Mouse (Mus musculus): ENCODE data around the gene Rbks. TPM values are rescaled to one million over a fixed set of nuclear protein-coding genes. Genes with fewer than 3 reads are reported as not detected.

The Rbks gene
- 24.6 and 24.8 TPM in 2 replicates for polyA plus RNA-seq (2014; fragmentation: Nextera tagmentation; extraction: Ambion mirVana)

DNA sequence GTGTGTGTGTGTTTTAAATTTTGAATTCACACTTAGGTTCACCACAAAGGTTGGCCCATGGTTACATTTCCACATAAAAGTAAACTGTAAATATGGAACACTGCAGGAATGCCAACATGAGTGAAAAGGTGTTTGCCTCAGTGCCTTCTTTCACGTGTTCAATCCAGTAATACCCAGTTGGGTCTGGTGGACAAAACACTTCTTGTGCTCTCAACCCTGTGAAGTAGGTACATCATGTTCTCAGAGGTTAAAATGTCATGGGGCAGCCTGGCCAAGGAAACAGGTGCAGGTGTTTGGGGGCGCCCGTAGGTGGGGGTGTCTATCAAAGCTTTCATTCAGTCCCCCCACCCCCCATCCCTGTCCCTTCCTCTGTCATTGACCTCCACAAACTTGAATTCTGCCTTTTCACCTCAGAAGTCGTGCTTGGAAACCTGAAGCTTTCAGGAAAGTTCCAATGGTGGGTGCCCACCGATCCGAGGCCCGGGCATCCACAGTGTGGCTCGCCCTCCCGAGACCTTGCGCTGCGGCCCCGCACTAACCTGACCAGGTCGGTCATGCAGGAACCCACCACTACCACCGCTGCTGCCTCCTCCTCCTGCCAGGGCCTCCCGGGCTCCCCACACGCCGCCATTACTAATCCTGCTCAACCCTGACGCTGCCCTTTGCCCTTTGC, at the start of gene Rbks:
Gene Rbks, minus strand, starts transcription at position 657 of the 673 bp plus-strand sequence.
- no peak for ATAC-seq (replicated peaks; ENCODE audit: low FRiP score)
- Histone ChIP-seq H3K36me3 (ENCODE audit: control insufficient read depth, insufficient read depth, low read length) (no peaks in the 10 kb centered on the region), H3K4me2 (peak within 1 kb of the TSS; percentile 69), H3K9ac (ENCODE audit: low read depth, low read length) (peak within 1 kb of the TSS; percentile 83), H3K4me1 (replicated peaks; ENCODE audit: control insufficient read depth, insufficient read depth, low read length) (peaks cover 2% of the 10 kb centered on the region; the same call in 1 of the 2 replicates), H3K9me3 (ENCODE audit: control insufficient read depth, low read length) (no peaks in the 10 kb centered on the region), H3K27ac (ENCODE audit: low read depth, low read length) (peak within 1 kb of the TSS; percentile 95), H3K4me3 (ENCODE audit: low read depth, low read length) (peak within 1 kb of the TSS; percentile 81), H3K27me3 (replicated peaks; ENCODE audit: control insufficient read depth, insufficient read depth, low read length) (no peaks in the 10 kb centered on the region)
- DNase-seq (ENCODE audit: low spot score), result no peak
- 9% methylated on average over 18 of the region's 18 CpGs for WGBS

- Histone ChIP-seq H3K4me2 (no peak overlapping the region), H3K27me3 (replicated peaks; ENCODE audit: control insufficient read depth, insufficient read depth, low read length) (no peaks in the 10 kb centered on the region), H3K36me3 (ENCODE audit: control insufficient read depth, insufficient read depth, low read length) (no peaks in the 10 kb centered on the region), H3K9me3 (ENCODE audit: control insufficient read depth, low read length) (no peaks in the 10 kb centered on the region), H3K9ac (ENCODE audit: low read depth, low read length) (no peak overlapping the region), H3K4me1 (replicated peaks; ENCODE audit: control insufficient read depth, insufficient read depth, low read length) (no peaks in the 10 kb centered on the region), H3K27ac (ENCODE audit: low read depth, low read length) (no peak overlapping the region), H3K4me3 (ENCODE audit: low read depth, low read length) (no peak overlapping the region)
- ATAC-seq (replicated peaks; ENCODE audit: low FRiP score) (no peak), DNase-seq (ENCODE audit: low spot score) (no peak)
- WGBS, result 63% methylated on average over 4 of the region's 4 CpGs
Observed at GRCm38 (mm10) chr5:31742521-31743031, 45.1 kb upstream of the Rbks start.

- Histone ChIP-seq H3K9ac (ENCODE audit: low read depth, low read length) (no peak overlapping the region), H3K27me3 (replicated peaks; ENCODE audit: control insufficient read depth, insufficient read depth, low read length) (no peaks in the 10 kb centered on the region), H3K4me1 (replicated peaks; ENCODE audit: control insufficient read depth, insufficient read depth, low read length) (no peaks in the 10 kb centered on the region), H3K4me2 (no peak overlapping the region), H3K9me3 (ENCODE audit: control insufficient read depth, low read length) (no peaks in the 10 kb centered on the region), H3K4me3 (ENCODE audit: low read depth, low read length) (no peak overlapping the region), H3K27ac (ENCODE audit: low read depth, low read length) (no peak overlapping the region), H3K36me3 (ENCODE audit: control insufficient read depth, insufficient read depth, low read length) (no peaks in the 10 kb centered on the region)
- 86% methylated on average over 1 of the region's 1 CpGs for WGBS
- no peak for ATAC-seq (replicated peaks; ENCODE audit: low FRiP score)
- DNase-seq (ENCODE audit: low spot score), result no peak
Observed at GRCm38 (mm10) chr5:31741931-31742330, 44.5 kb upstream of the Rbks start.

GRCm38 (mm10) chr5:31732644-31733338, 35.4 kb upstream of the Rbks start:
- WGBS, result 24% methylated on average over 3 of the region's 3 CpGs
- Histone ChIP-seq H3K4me2 (no peak overlapping the region), H3K36me3 (ENCODE audit: control insufficient read depth, insufficient read depth, low read length) (no peaks in the 10 kb centered on the region), H3K4me3 (ENCODE audit: low read depth, low read length) (no peak overlapping the region), H3K9ac (ENCODE audit: low read depth, low read length) (no peak overlapping the region), H3K4me1 (replicated peaks; ENCODE audit: control insufficient read depth, insufficient read depth, low read length) (0 out of 2 replicates have a peak, but pooled peaks cover 2% of the 10 kb centered on the region), H3K27ac (ENCODE audit: low read depth, low read length) (no peak overlapping the region), H3K9me3 (ENCODE audit: control insufficient read depth, low read length) (no peaks in the 10 kb centered on the region), H3K27me3 (replicated peaks; ENCODE audit: control insufficient read depth, insufficient read depth, low read length) (no peaks in the 10 kb centered on the region)
- no peak for ATAC-seq (replicated peaks; ENCODE audit: low FRiP score)
- no peak for DNase-seq (ENCODE audit: low spot score)

- Histone ChIP-seq H3K27ac (ENCODE audit: low read depth, low read length) (no peak overlapping the region), H3K27me3 (replicated peaks; ENCODE audit: control insufficient read depth, insufficient read depth, low read length) (no peaks in the 10 kb centered on the region), H3K4me1 (replicated peaks; ENCODE audit: control insufficient read depth, insufficient read depth, low read length) (no peaks in the 10 kb centered on the region), H3K4me3 (ENCODE audit: low read depth, low read length) (no peak overlapping the region), H3K36me3 (ENCODE audit: control insufficient read depth, insufficient read depth, low read length) (no peaks in the 10 kb centered on the region), H3K4me2 (no peak overlapping the region), H3K9ac (ENCODE audit: low read depth, low read length) (no peak overlapping the region), H3K9me3 (ENCODE audit: control insufficient read depth, low read length) (no peaks in the 10 kb centered on the region)
- DNase-seq (ENCODE audit: low spot score) (no peak), ATAC-seq (replicated peaks; ENCODE audit: low FRiP score) (no peak)
- 54% methylated on average over 5 of the region's 5 CpGs for WGBS
Observed at GRCm38 (mm10) chr5:31727456-31727855, 30.0 kb upstream of the Rbks start.

DNA sequence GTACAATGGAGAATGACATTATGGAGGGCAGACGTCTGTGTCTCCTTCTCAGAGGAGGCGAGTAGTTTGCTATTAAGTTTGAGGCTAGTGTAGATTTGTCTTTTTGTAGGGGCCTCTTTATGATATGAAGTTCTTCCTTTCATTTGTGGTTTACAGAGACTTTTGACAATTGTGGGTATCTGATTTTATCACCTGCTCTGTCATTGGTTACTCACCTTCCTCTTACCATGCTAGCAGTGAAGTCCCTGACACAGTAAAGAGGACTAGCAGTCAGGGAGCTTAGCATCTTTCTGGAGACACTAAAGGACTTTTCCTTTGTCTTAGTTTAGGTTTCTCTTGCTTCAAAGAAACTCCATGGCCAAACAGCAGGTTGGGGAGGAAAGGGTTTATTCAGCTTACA, 28.5 kb upstream of the Rbks start:
- H3K27ac ChIP-seq (ENCODE audit: low read depth, low read length), result no peak overlapping the region
- 68% methylated on average over 2 of the region's 2 CpGs for WGBS
- no peak overlapping the region for H3K4me2 ChIP-seq
- no peaks in the 10 kb centered on the region for H3K36me3 ChIP-seq (ENCODE audit: control insufficient read depth, insufficient read depth, low read length)
- H3K9me3 ChIP-seq (ENCODE audit: control insufficient read depth, low read length), result no peaks in the 10 kb centered on the region
- no peak for DNase-seq (ENCODE audit: low spot score)
- H3K9ac ChIP-seq (ENCODE audit: low read depth, low read length), result no peak overlapping the region
- no peaks in the 10 kb centered on the region for H3K27me3 ChIP-seq (replicated peaks; ENCODE audit: control insufficient read depth, insufficient read depth, low read length)
- ATAC-seq (replicated peaks; ENCODE audit: low FRiP score), result no peak
- no peak overlapping the region for H3K4me3 ChIP-seq (ENCODE audit: low read depth, low read length)
- no peaks in the 10 kb centered on the region for H3K4me1 ChIP-seq (replicated peaks; ENCODE audit: control insufficient read depth, insufficient read depth, low read length)

DNA sequence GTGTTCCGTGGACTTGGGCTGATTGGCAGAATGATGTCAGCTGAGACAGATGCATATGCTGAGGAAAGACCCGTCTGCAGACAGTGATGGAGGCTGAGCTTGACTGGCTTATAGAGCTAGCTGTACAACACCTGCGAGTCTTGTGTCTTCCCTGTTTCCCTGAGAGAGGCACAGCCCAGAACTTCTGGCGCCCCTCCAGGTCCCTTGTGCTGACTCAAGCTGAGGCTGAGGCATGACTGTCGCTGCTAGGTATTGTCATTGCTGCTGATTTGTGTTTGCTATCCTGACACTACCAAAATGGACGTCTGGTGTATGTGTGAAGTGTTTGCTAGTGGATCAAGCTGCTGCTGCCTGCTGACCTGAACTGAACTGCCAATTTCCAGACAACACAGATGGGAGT, 27.1 kb upstream of the Rbks start:
- DNase-seq (ENCODE audit: low spot score) (no peak), ATAC-seq (replicated peaks; ENCODE audit: low FRiP score) (no peak)
- H3K4me2 ChIP-seq, result no peak overlapping the region
- H3K27ac ChIP-seq (ENCODE audit: low read depth, low read length), result no peak overlapping the region
- H3K36me3 ChIP-seq (ENCODE audit: control insufficient read depth, insufficient read depth, low read length), result no peaks in the 10 kb centered on the region
- H3K27me3 ChIP-seq (replicated peaks; ENCODE audit: control insufficient read depth, insufficient read depth, low read length), result no peaks in the 10 kb centered on the region
- H3K9me3 ChIP-seq (ENCODE audit: control insufficient read depth, low read length), result no peaks in the 10 kb centered on the region
- 75% methylated on average over 6 of the region's 6 CpGs for WGBS
- H3K9ac ChIP-seq (ENCODE audit: low read depth, low read length), result no peak overlapping the region
- no peaks in the 10 kb centered on the region for H3K4me1 ChIP-seq (replicated peaks; ENCODE audit: control insufficient read depth, insufficient read depth, low read length)
- H3K4me3 ChIP-seq (ENCODE audit: low read depth, low read length), result no peak overlapping the region

- Histone ChIP-seq H3K4me2 (no peak overlapping the region), H3K4me1 (replicated peaks; ENCODE audit: control insufficient read depth, insufficient read depth, low read length) (peaks cover 12% of the 10 kb centered on the region), H3K9ac (ENCODE audit: low read depth, low read length) (no peak overlapping the region), H3K27ac (ENCODE audit: low read depth, low read length) (no peak overlapping the region), H3K36me3 (ENCODE audit: control insufficient read depth, insufficient read depth, low read length) (no peaks in the 10 kb centered on the region), H3K4me3 (ENCODE audit: low read depth, low read length) (no peak overlapping the region), H3K9me3 (ENCODE audit: control insufficient read depth, low read length) (no peaks in the 10 kb centered on the region), H3K27me3 (replicated peaks; ENCODE audit: control insufficient read depth, insufficient read depth, low read length) (no peaks in the 10 kb centered on the region)
- ATAC-seq (replicated peaks; ENCODE audit: low FRiP score), result no peak
- no peak for DNase-seq (ENCODE audit: low spot score)
- 75% methylated on average over 4 of the region's 4 CpGs for WGBS
Observed at GRCm38 (mm10) chr5:31715486-31716150, 18.2 kb upstream of the Rbks start.

Data from liver, embryonic 11.5 days (tissue).